Mouse (Mus musculus): ENCODE data around the gene Nup62.

- TF ChIP-seq TAL1 (conservative IDR thresholded peaks at IDR 0.05; ENCODE audit: low read depth, low read length) = no peak
- no peak for TF ChIP-seq CTCF (IDR thresholded peaks at IDR 0.05; ENCODE audit: low read depth, low read length)
Measured at GRCm38 (mm10) chr7:44864595-44865542, 49.0 kb downstream of the Nup62 start.
